ENCODE assay signal across 19 mouse cellular contexts in genomic region chr9:105544013-105544750, GRCm38 (mm10).
"Had no signal": no experiment of that assay in that cellular context is flagged by ENCODE, and none has a peak within 500 bp of the region (broad histone marks: within the 10 kb centered on the region; RNA-seq: fewer than 3 reads in every experiment).

No protein-coding gene starts in this region.

- H3K36me3 ChIP-seq: kidney, embryonic 15.5 days; limb, embryonic 12.5 days; liver, embryonic 13.5 days; lung, embryonic 15.5 days; midbrain, embryonic 12.5 days; stomach, embryonic 15.5 days had no signal

- ATAC-seq: liver, postnatal 0 days; midbrain, embryonic 16.5 days had no signal

- H3K9ac ChIP-seq: kidney, embryonic 15.5 days; limb, embryonic 12.5 days; liver, embryonic 13.5 days; liver, postnatal 0 days; lung, embryonic 15.5 days; midbrain, embryonic 12.5 days; stomach, embryonic 15.5 days had no signal

- H3K4me1 ChIP-seq: liver, embryonic 13.5 days; lung, embryonic 15.5 days; midbrain, embryonic 12.5 days; stomach, embryonic 15.5 days had no signal

- H3K4me2 ChIP-seq: kidney, embryonic 15.5 days; limb, embryonic 12.5 days; liver, embryonic 13.5 days; lung, embryonic 15.5 days; midbrain, embryonic 12.5 days; stomach, embryonic 15.5 days had no signal

- H3K4me3 ChIP-seq: kidney, embryonic 15.5 days; limb, embryonic 12.5 days; liver, embryonic 13.5 days; lung, embryonic 15.5 days; megakaryocyte, embryonic 14.5 days; midbrain, embryonic 12.5 days; stomach, embryonic 15.5 days had no signal

- DNase-seq: kidney, adult 2 months; kidney, postnatal 14 days; liver; liver, embryonic 13.5 days; liver, postnatal 0 days; lung, postnatal 14 days; retina, postnatal 1 day; right cerebral cortex, postnatal 4 days; spleen, adult 18-20 months; thymus, adult 2 months; thymus, postnatal 36 days had no signal

- H3K9me3 ChIP-seq: kidney, embryonic 15.5 days; limb, embryonic 12.5 days; liver, embryonic 13.5 days; lung, embryonic 15.5 days; megakaryocyte, embryonic 14.5 days; midbrain, embryonic 12.5 days; stomach, embryonic 15.5 days had no signal

- H3K27me3 ChIP-seq: kidney, embryonic 15.5 days; limb, embryonic 12.5 days; liver, embryonic 13.5 days; lung, embryonic 15.5 days; megakaryocyte, embryonic 14.5 days; midbrain, embryonic 12.5 days; stomach, embryonic 15.5 days had no signal

- H3K27ac ChIP-seq: kidney, embryonic 15.5 days; limb, embryonic 12.5 days; liver, embryonic 13.5 days; lung, embryonic 15.5 days; macrophage; midbrain, embryonic 12.5 days; stomach, embryonic 15.5 days had no signal
